Mouse (Mus musculus) heart, postnatal 0 days (tissue): ENCODE measurements around the gene Ccdc142.

Source experiments
- CTCF ChIP-seq: IDR thresholded peaks from 2 replicates; pipeline ENCODE4 v1.5.1; 2016; ENCODE audit warnings: antibody characterized with exemption, control low read depth, low read depth
- EP300 ChIP-seq: IDR thresholded peaks from 2 replicates; pipeline ENCODE4 v1.6.1; 2016; ENCODE audit warnings: antibody characterized with exemption, low read depth

- TF ChIP-seq CTCF (no peak), EP300 (no peak)
Observed at GRCm38 (mm10) chr6:83071220-83071619, 30.2 kb upstream of the Ccdc142 start.
